Mouse (Mus musculus) layer of hippocampus, adult 2 months (tissue): ENCODE measurements at regions not wholly inside any gene's neighbourhood (a gene's known extent, or its start where the extent isn't known, plus 50 kb on each side); places are given as distances from the start of the nearest gene placed in this dataset.
A peak's percentile ranks its signal among the peaks of the same experiment; 100 is the strongest.

Experiments
- DNase-seq, 2 experiments: peaks; one replicate each; pipeline ENCODE4 v3.0.0; 2022; ENCODE audit warnings: low spot score in 2 of 2
- H3K27ac ChIP-seq: fragments of 200-600 bp; 2 replicates; pipeline ENCODE4 v1.8.1; 2022
- H3K4me3 ChIP-seq: fragments of 200-600 bp; 2 replicates; pipeline ENCODE4 v1.8.1; 2022; ENCODE audit warnings: mild to moderate bottlenecking
- CTCF ChIP-seq: fragments of 200-600 bp; conservative IDR thresholded peaks from 2 replicates; pipeline ENCODE4 v1.8.1; 2022; ENCODE audit warnings: antibody characterized with exemption, mild to moderate bottlenecking, moderate library complexity

GRCm38 (mm10) chr16:12731588-12731987 is 377.9 kb upstream of the Ercc4 start:
- H3K4me3 ChIP-seq: no peak overlapping the region
- no peak overlapping the region for H3K27ac ChIP-seq
- TF ChIP-seq CTCF: no peak
- DNase-seq: no peak

GRCm38 (mm10) chr16:12742472-12742871 is 367.0 kb upstream of the Ercc4 start:
- no peak overlapping the region for H3K27ac ChIP-seq
- TF ChIP-seq CTCF: no peak
- H3K4me3 ChIP-seq: no peak overlapping the region
- no peak for DNase-seq

GRCm38 (mm10) chr16:12753181-12753580 is 356.3 kb upstream of the Ercc4 start:
- no peak overlapping the region for H3K27ac ChIP-seq
- DNase-seq: no peak
- H3K4me3 ChIP-seq: no peak overlapping the region
- TF ChIP-seq CTCF: no peak

- DNase-seq: no peak
- TF ChIP-seq CTCF: no peak
- H3K4me3 ChIP-seq: no peak overlapping the region
- H3K27ac ChIP-seq: no peak overlapping the region
Observed at GRCm38 (mm10) chr16:12754361-12754760, 355.1 kb upstream of the Ercc4 start.

GRCm38 (mm10) chr16:12758594-12758993 is 350.9 kb upstream of the Ercc4 start:
- TF ChIP-seq CTCF: peak; percentile 65
- Histone ChIP-seq H3K27ac (no peak overlapping the region), H3K4me3 (no peak overlapping the region)
- DNase-seq: no peak

GRCm38 (mm10) chr16:12764166-12764565 is 345.3 kb upstream of the Ercc4 start:
- H3K27ac ChIP-seq: no peak overlapping the region
- no peak for TF ChIP-seq CTCF
- DNase-seq: no peak
- no peak overlapping the region for H3K4me3 ChIP-seq

- peak; percentile 11 to 15 for DNase-seq
- Histone ChIP-seq H3K27ac (no peak overlapping the region), H3K4me3 (no peak overlapping the region)
- TF ChIP-seq CTCF: no peak
Observed at GRCm38 (mm10) chr16:12764608-12765007, 344.9 kb upstream of the Ercc4 start.

GRCm38 (mm10) chr16:12766846-12767245 is 342.6 kb upstream of the Ercc4 start:
- no peak overlapping the region for H3K27ac ChIP-seq
- DNase-seq: no peak
- no peak for TF ChIP-seq CTCF
- H3K4me3 ChIP-seq: no peak overlapping the region

- DNase-seq: no peak
- Histone ChIP-seq H3K27ac (no peak overlapping the region), H3K4me3 (no peak overlapping the region)
- TF ChIP-seq CTCF: no peak
Observed at GRCm38 (mm10) chr16:12768161-12768895, 341.2 kb upstream of the Ercc4 start.

- no peak for TF ChIP-seq CTCF
- no peak for DNase-seq
- H3K27ac ChIP-seq: no peak overlapping the region
- H3K4me3 ChIP-seq: no peak overlapping the region
Observed at GRCm38 (mm10) chr16:12770482-12770881, 339.0 kb upstream of the Ercc4 start.

- DNase-seq: no peak
- TF ChIP-seq CTCF: no peak
- Histone ChIP-seq H3K4me3 (no peak overlapping the region), H3K27ac (no peak overlapping the region)
Observed at GRCm38 (mm10) chr16:12772535-12772934, 336.9 kb upstream of the Ercc4 start.

- DNase-seq: no peak
- no peak for TF ChIP-seq CTCF
- H3K4me3 ChIP-seq: no peak overlapping the region
- H3K27ac ChIP-seq: no peak overlapping the region
Observed at GRCm38 (mm10) chr16:12775876-12776275, 333.6 kb upstream of the Ercc4 start.

GRCm38 (mm10) chr16:12779079-12779478 is 330.4 kb upstream of the Ercc4 start:
- no peak for DNase-seq
- no peak overlapping the region for H3K27ac ChIP-seq
- no peak overlapping the region for H3K4me3 ChIP-seq
- no peak for TF ChIP-seq CTCF

GRCm38 (mm10) chr16:12780635-12781034 is 328.8 kb upstream of the Ercc4 start:
- no peak for TF ChIP-seq CTCF
- DNase-seq: no peak
- Histone ChIP-seq H3K4me3 (no peak overlapping the region), H3K27ac (no peak overlapping the region)
